Mouse (Mus musculus): Measurements from ENCODE around the gene Gal3st1. TPM values are rescaled to one million over a fixed set of nuclear protein-coding genes. Genes with fewer than 3 reads are reported as not detected.

Gal3st1 gene
- polyA plus RNA-seq, 1 experiment from 2014 or later: 1.5 TPM

DNA sequence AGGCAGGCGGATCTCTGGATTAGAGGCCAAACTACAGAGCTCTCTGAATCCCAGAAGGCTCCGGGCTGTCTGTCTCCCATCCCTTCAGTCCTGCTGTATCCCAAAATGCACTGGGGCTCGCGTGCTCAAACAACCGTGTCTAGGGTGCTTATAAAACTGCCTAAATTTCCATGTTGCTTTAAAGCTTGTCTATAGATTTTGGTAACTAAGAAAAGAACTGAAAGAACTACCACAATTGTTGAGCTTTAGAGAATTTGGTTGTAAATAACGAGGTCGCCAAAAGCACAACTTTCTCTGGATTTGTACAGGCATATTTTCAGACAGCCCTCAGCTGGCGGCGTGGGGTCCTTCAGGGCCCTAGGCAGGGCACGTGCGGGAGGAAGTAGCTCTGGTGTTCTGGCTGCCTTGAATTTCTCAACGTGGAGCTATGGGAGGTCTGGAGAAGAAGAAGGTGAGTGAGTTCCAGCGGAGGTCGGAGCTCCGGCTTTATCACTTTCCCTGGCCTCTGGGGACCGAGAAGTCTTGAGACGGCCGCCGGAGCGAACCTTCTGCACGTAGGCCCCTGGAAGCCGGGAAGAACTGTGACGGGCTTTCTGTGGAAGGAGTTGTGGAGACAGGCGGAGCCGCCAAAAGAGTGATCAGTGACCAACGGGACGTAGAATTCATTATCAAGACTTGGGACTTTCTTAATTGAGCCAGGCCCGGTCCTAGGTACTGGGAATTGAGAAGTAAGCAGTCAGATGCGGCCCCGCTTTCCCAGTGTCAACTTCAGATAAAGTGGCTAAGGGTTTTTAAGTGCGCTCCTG lies 19.6 kb upstream of the Gal3st1 start, which contains the start of gene Pes1:
Gene Pes1 (plus strand): TSS at position 366 of the 806 bp plus-strand sequence.
- peak within 1 kb of the TSS; percentile 72 for H3K9ac ChIP-seq (replicated peaks)
- peak within 1 kb of the TSS; percentile 72 for H3K4me2 ChIP-seq (replicated peaks)
- peaks cover 16% of the 10 kb centered on the region for H3K4me1 ChIP-seq
- H3K4me3 ChIP-seq: peak within 1 kb of the TSS; percentile 89
- no peaks in the 10 kb centered on the region for H3K27me3 ChIP-seq
- H3K9me3 ChIP-seq: no peaks in the 10 kb centered on the region
- peak within 1 kb of the TSS; percentile 50; the same call in 1 of the 2 replicates for H3K27ac ChIP-seq (replicated peaks)
- under 1% methylated on average over 31 of the region's 31 CpGs for WGBS
- peak; percentile 94 for ATAC-seq (replicated peaks)
- peaks cover 5% of the 10 kb centered on the region for H3K36me3 ChIP-seq

DNA sequence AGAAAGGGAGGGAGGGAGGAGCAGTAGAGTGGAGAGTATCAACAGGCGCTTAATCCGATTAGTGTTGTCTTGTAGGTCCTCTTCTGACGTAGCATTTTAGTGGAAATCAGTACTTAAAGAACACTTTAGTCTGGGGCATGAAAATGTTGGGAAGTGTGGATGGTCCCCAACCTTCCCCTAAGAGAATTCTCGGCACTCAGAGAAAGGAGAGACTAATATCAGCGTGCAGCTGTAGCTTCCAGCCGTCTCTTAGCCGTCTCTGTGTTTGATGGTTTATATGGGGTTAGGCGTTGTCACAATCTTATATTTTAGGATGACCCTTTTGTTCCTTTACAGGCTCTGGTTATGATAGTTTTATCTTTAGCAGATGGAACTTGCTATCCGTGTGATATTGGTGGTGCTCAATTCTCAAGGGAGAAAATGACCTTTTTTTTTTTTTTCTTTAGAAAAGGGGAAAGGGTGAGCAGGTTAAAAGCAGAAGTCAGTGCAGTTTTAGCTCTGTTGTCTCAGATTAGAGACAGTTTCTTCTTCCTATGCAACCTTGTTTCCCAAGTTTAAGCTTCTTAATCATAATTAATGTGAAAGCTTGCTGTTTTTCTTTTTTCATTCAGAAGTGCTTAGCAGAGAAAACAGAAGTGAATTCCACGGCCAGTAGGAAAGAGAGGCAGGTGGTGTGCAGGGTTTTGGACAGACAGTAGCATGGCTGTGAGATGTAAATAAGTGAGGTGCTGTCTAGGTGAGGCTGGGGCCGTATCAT lies 18.8 kb upstream of the Gal3st1 start:
- Histone ChIP-seq H3K4me3 (peak overlapping the region; percentile 89), H3K27ac (replicated peaks) (no peak overlapping the region), H3K4me2 (replicated peaks) (peak overlapping the region; percentile 72), H3K27me3 (no peaks in the 10 kb centered on the region), H3K4me1 (peaks cover 16% of the 10 kb centered on the region), H3K9ac (replicated peaks) (peak overlapping the region; percentile 72), H3K36me3 (peaks cover 12% of the 10 kb centered on the region), H3K9me3 (no peaks in the 10 kb centered on the region)
- no peak for ATAC-seq (replicated peaks)
- 16% methylated on average over 11 of the region's 11 CpGs for WGBS

- no peak for ATAC-seq (replicated peaks)
- H3K9ac ChIP-seq (replicated peaks): no peak overlapping the region
- H3K4me3 ChIP-seq: no peak overlapping the region
- WGBS: 94% methylated on average over 3 of the region's 3 CpGs
- no peak overlapping the region for H3K27ac ChIP-seq (replicated peaks)
- H3K4me2 ChIP-seq (replicated peaks): no peak overlapping the region
- no peaks in the 10 kb centered on the region for H3K27me3 ChIP-seq
- no peaks in the 10 kb centered on the region for H3K9me3 ChIP-seq
- peaks cover 60% of the 10 kb centered on the region for H3K36me3 ChIP-seq
- peaks cover 9% of the 10 kb centered on the region for H3K4me1 ChIP-seq
Observed at GRCm38 (mm10) chr11:3969837-3970236, 13.6 kb upstream of the Gal3st1 start.

- no peak overlapping the region for H3K4me3 ChIP-seq
- no peak for ATAC-seq (replicated peaks)
- no peak overlapping the region for H3K27ac ChIP-seq (replicated peaks)
- no peak overlapping the region for H3K4me2 ChIP-seq (replicated peaks)
- H3K27me3 ChIP-seq: no peaks in the 10 kb centered on the region
- H3K9me3 ChIP-seq: no peaks in the 10 kb centered on the region
- no peak overlapping the region for H3K9ac ChIP-seq (replicated peaks)
- H3K36me3 ChIP-seq: peaks cover 65% of the 10 kb centered on the region
- peaks cover 3% of the 10 kb centered on the region for H3K4me1 ChIP-seq
- 94% methylated on average over 7 of the region's 7 CpGs for WGBS
Observed at GRCm38 (mm10) chr11:3970361-3970760, 13.1 kb upstream of the Gal3st1 start.

DNA sequence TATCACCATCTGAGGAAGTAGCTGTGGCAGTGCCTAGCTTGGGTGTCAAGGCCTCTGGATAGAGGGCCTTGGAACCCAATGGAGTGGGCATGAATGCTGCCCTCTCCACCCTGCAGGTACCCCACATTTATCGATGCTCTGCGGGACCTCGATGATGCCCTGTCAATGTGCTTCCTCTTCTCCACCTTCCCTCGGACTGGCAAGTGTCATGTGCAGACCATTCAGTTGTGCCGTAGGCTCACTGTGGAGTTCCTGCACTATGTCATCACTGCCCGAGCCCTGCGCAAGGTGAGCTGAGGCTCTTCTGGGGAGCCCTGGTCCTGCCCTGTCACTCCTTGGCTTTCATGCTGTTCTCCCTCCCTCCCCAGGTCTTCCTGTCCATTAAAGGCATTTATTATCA lies 10.4 kb upstream of the Gal3st1 start:
- no peak overlapping the region for H3K4me2 ChIP-seq (replicated peaks)
- no peak overlapping the region for H3K9ac ChIP-seq (replicated peaks)
- no peak for ATAC-seq (replicated peaks)
- peaks cover 92% of the 10 kb centered on the region for H3K36me3 ChIP-seq
- no peak overlapping the region for H3K27ac ChIP-seq (replicated peaks)
- 96% methylated on average over 7 of the region's 7 CpGs for whole genome bisulfite sequencing
- no peak overlapping the region for H3K4me3 ChIP-seq
- H3K27me3 ChIP-seq: no peaks in the 10 kb centered on the region
- no peaks in the 10 kb centered on the region for H3K4me1 ChIP-seq
- H3K9me3 ChIP-seq: no peaks in the 10 kb centered on the region

DNA sequence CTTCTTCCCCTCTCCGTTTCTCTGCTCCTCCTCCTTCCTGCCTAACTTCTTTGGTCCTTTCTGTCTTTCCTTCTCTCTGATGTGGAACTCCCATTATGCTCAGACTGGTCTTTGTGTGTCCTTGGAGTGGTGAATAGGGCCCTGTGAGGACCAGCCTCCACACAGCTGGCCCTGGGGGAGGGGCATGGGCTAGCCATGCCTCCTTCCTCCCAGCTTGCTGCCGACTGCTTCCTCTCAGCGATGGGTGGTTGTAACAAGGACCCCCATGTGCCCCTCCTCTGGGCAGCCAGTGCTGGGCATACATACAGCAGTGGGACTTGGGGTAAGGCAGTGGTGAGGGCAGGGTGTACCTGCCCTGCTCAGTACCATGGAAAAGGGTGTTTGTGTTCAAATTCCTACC lies 9.1 kb upstream of the Gal3st1 start:
- 57% methylated on average over 3 of the region's 3 CpGs for WGBS

GRCm38 (mm10) chr11:3976678-3977077 lies 6.8 kb upstream of the Gal3st1 start, which contains the start of gene 4930556J24Rik:
Gene 4930556J24Rik, minus strand, starts transcription at chr11:3976778.
- no peak within 1 kb of the TSS for H3K9ac ChIP-seq (replicated peaks)
- H3K9me3 ChIP-seq: no peaks in the 10 kb centered on the region
- no peak for ATAC-seq (replicated peaks)
- no peaks in the 10 kb centered on the region for H3K4me1 ChIP-seq
- WGBS: 98% methylated on average over 6 of the region's 6 CpGs
- no peak within 1 kb of the TSS for H3K27ac ChIP-seq (replicated peaks)
- H3K4me2 ChIP-seq (replicated peaks): no peak within 1 kb of the TSS
- H3K27me3 ChIP-seq: no peaks in the 10 kb centered on the region
- no peak within 1 kb of the TSS for H3K4me3 ChIP-seq
- peaks cover 78% of the 10 kb centered on the region for H3K36me3 ChIP-seq

More for the DNA sequence above, 9.1 kb upstream of the Gal3st1 start:
- Histone ChIP-seq H3K9me3 (no peaks in the 10 kb centered on the region), H3K9ac (replicated peaks) (no peak overlapping the region), H3K4me2 (replicated peaks) (no peak overlapping the region), H3K27me3 (no peaks in the 10 kb centered on the region), H3K27ac (replicated peaks) (no peak overlapping the region), H3K4me3 (no peak overlapping the region), H3K36me3 (peaks cover 94% of the 10 kb centered on the region), H3K4me1 (no peaks in the 10 kb centered on the region)
- ATAC-seq (replicated peaks): no peak

GRCm38 (mm10) chr11:3978421-3978820 lies 5.0 kb upstream of the Gal3st1 start:
- Histone ChIP-seq H3K9ac (replicated peaks) (no peak overlapping the region), H3K27ac (replicated peaks) (no peak overlapping the region), H3K4me3 (no peak overlapping the region), H3K9me3 (no peaks in the 10 kb centered on the region), H3K4me1 (peaks cover 3% of the 10 kb centered on the region), H3K27me3 (no peaks in the 10 kb centered on the region), H3K36me3 (peaks cover 64% of the 10 kb centered on the region), H3K4me2 (replicated peaks) (no peak overlapping the region)
- WGBS: 87% methylated on average over 5 of the region's 5 CpGs
- no peak for ATAC-seq (replicated peaks)

DNA sequence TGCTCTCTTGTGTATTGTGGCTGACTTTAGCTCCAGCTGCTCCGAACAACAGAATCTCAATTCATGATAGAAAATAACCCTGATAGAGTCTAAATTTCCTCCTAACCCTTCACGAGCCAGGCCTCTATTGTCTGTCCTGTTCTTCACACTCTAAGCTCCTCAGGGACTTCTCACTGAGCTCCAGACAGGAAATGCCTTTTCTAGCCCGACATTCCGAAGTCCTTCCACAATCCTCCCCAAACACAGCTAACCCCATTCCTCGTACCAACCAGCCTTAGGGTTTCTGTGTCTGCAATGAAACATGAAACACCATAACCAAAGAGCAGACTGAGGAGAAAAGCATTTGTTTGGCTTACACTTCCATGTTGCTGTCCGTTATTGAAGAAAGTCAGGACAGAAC lies 1.9 kb upstream of the Gal3st1 start:
- H3K9ac ChIP-seq (replicated peaks): no peak overlapping the region

GRCm38 (mm10) chr11:3982275-3983209 lies 894 bp upstream of the Gal3st1 start:
- Histone ChIP-seq H3K4me1 (peaks cover 6% of the 10 kb centered on the region), H3K4me2 (replicated peaks) (no peak overlapping the region), H3K9ac (replicated peaks) (no peak overlapping the region), H3K27me3 (peaks cover 11% of the 10 kb centered on the region; the same call in 1 of the 2 replicates), H3K4me3 (no peak overlapping the region), H3K27ac (replicated peaks) (no peak overlapping the region), H3K36me3 (peaks cover 24% of the 10 kb centered on the region), H3K9me3 (no peaks in the 10 kb centered on the region)
- 67% methylated on average over 7 of the region's 7 CpGs for WGBS
- ATAC-seq (replicated peaks): no peak

More for the DNA sequence above, 1.9 kb upstream of the Gal3st1 start:
- Histone ChIP-seq H3K27me3 (peaks cover 11% of the 10 kb centered on the region; the same call in 1 of the 2 replicates), H3K9me3 (no peaks in the 10 kb centered on the region), H3K36me3 (peaks cover 34% of the 10 kb centered on the region), H3K4me2 (replicated peaks) (no peak overlapping the region), H3K27ac (replicated peaks) (no peak overlapping the region), H3K4me3 (no peak overlapping the region), H3K4me1 (peaks cover 6% of the 10 kb centered on the region)
- WGBS: 83% methylated on average over 6 of the region's 6 CpGs
- ATAC-seq (replicated peaks): no peak

Measured in forebrain, embryonic 15.5 days (tissue).